Mouse (Mus musculus) intestine, postnatal 0 days (tissue): Measurements from ENCODE around the gene Thrsp. TPM values are rescaled to one million over a fixed set of nuclear protein-coding genes. Genes with fewer than 3 reads are reported as not detected.

ENCODE experiments used
- ATAC-seq: fragments of 200-750 bp; cut with Nextera tagmentation; 2 replicates; pipeline ENCODE4 v1.8.0; 2017; ENCODE audit warnings: mild to moderate bottlenecking, moderate TSS enrichment, moderate library complexity
- H3K27ac ChIP-seq: fragments of 300-500 bp; sonication (generic); 2 replicates; pipeline ENCODE4 v1.5.1; 2014; ENCODE audit warnings: mild to moderate bottlenecking, low read depth, low read length, moderate library complexity
- H3K27me3 ChIP-seq: fragments of 300-500 bp; sonication (generic); replicated peaks from 2 replicates; pipeline ENCODE4 v1.6.1; 2014; ENCODE audit warnings: low read length, mixed read lengths; ENCODE audit not compliant: control insufficient read depth, insufficient read depth
- H3K36me3 ChIP-seq: fragments of 300-500 bp; sonication (generic); 2 replicates; pipeline ENCODE4 v1.6.1; 2014; ENCODE audit warnings: mild to moderate bottlenecking, moderate library complexity; ENCODE audit not compliant: control insufficient read depth, insufficient read depth
- H3K4me1 ChIP-seq: fragments of 300-500 bp; sonication (generic); replicated peaks from 2 replicates; pipeline ENCODE4 v1.6.1; 2014; ENCODE audit warnings: antibody characterized with exemption, low read length, mixed read lengths; ENCODE audit not compliant: control insufficient read depth, insufficient read depth
- H3K4me2 ChIP-seq: fragments of 300-500 bp; sonication (generic); replicated peaks from 2 replicates; pipeline ENCODE4 v1.6.1; 2014; ENCODE audit warnings: low read depth, mild to moderate bottlenecking, moderate library complexity
- H3K4me3 ChIP-seq: fragments of 300-500 bp; sonication (generic); 2 replicates; pipeline ENCODE4 v1.5.1; 2014; ENCODE audit warnings: low read depth, low read length
- H3K9ac ChIP-seq: fragments of 300-500 bp; sonication (generic); 2 replicates; pipeline ENCODE4 v1.6.1; 2014; ENCODE audit warnings: mild to moderate bottlenecking, low read depth, low read length
- H3K9me3 ChIP-seq: fragments of 300-500 bp; sonication (generic); 2 replicates; pipeline ENCODE4 v1.6.1; 2016; ENCODE audit warnings: mixed run types; ENCODE audit not compliant: control insufficient read depth
- CTCF ChIP-seq: sonication (generic); IDR thresholded peaks from 2 replicates; pipeline ENCODE4 v1.5.1; 2016; ENCODE audit warnings: low read depth, mild to moderate bottlenecking, control low read depth, antibody characterized with exemption, moderate library complexity
- WGBS: fragments of 180-500 bp; shearing (Covaris S2); extraction: QIAGEN DNeasy Blood & Tissue Kit; methylation state at CpG from one replicate; pipeline ENCODE4 v1.1.7; 2014; 5-methylcytosine and 5-hydroxymethylcytosine counted together
- polyA plus RNA-seq: library from polyadenylated mRNA; unstranded; fragments of >200 nt; fragmentation: Nextera tagmentation; extraction: Ambion mirVana; gene quantifications from 2 replicates; pipeline ENCODE4 v1.2.1, GENCODE M21; 2015

The Thrsp gene
- polyA plus RNA-seq, 1 experiment from 2014 or later: 2.4 TPM

- peaks cover 40% of the 10 kb centered on the region for H3K36me3 ChIP-seq
- no peaks in the 10 kb centered on the region for H3K27me3 ChIP-seq
- H3K4me2 ChIP-seq: no peak overlapping the region
- H3K4me1 ChIP-seq: no peaks in the 10 kb centered on the region; the same call in 1 of the 2 replicates
- ATAC-seq: no peak
- H3K27ac ChIP-seq: no peak overlapping the region
- 95% methylated on average over 9 of the region's 9 CpGs for WGBS
- H3K9ac ChIP-seq: no peak overlapping the region
- H3K9me3 ChIP-seq: no peaks in the 10 kb centered on the region
- no peak overlapping the region for H3K4me3 ChIP-seq
- no peak for TF ChIP-seq CTCF
Observed at GRCm38 (mm10) chr7:97375101-97375500, 42.4 kb downstream of the Thrsp start.

GRCm38 (mm10) chr7:97365887-97366286 lies 51.6 kb downstream of the Thrsp start:
- 79% methylated on average over 1 of the region's 1 CpGs for WGBS
- Histone ChIP-seq H3K4me2 (no peak overlapping the region), H3K9ac (no peak overlapping the region), H3K9me3 (no peaks in the 10 kb centered on the region), H3K36me3 (no peaks in the 10 kb centered on the region), H3K27me3 (no peaks in the 10 kb centered on the region), H3K4me1 (no peaks in the 10 kb centered on the region), H3K27ac (no peak overlapping the region), H3K4me3 (no peak overlapping the region)
- ATAC-seq: no peak
- no peak for TF ChIP-seq CTCF

Other genes starting within 250 kb of the Thrsp start
- 0.41 and 0.48 TPM in 2 replicates for gene Usp35, start 85.7 kb downstream of the Thrsp start, polyA plus RNA-seq
- gene Kctd21, start 85.4 kb downstream of the Thrsp start, polyA plus RNA-seq: 1.4 TPM in 2 replicates
- 14.5 and 15.7 TPM in 2 replicates for gene Alg8, start 46.1 kb downstream of the Thrsp start, polyA plus RNA-seq
- gene Ndufc2, start 17.7 kb downstream of the Thrsp start, polyA plus RNA-seq: 517 and 549 TPM in 2 replicates
- 4.8 and 5.3 TPM in 2 replicates for gene Kctd14, start 33.6 kb upstream of the Thrsp start, polyA plus RNA-seq
- 14.3 and 15.9 TPM in 2 replicates for gene Ints4, start 63.2 kb upstream of the Thrsp start, polyA plus RNA-seq
- 86.8 and 97.5 TPM in 2 replicates for gene Aamdc, start 161.8 kb upstream of the Thrsp start, polyA plus RNA-seq
- gene Rsf1, start 162.2 kb upstream of the Thrsp start, polyA plus RNA-seq: 9.5 and 10.9 TPM in 2 replicates